Mouse (Mus musculus) liver, postnatal 0 days (tissue): ENCODE results near the gene Psmd7. TPM values are rescaled to one million over a fixed set of nuclear protein-coding genes. Genes with fewer than 3 reads are reported as not detected.
"Not testable (repeated sequence)": the region's sequence is repeated elsewhere in the genome, so short reads cannot be mapped to it uniquely, and the experiment has no call there.

Experiments used
- ATAC-seq: fragments of 200-750 bp; cut with Nextera tagmentation; 2 replicates; pipeline ENCODE4 v1.8.0; 2017; ENCODE audit warnings: mild to moderate bottlenecking, moderate library complexity
- DNase-seq: peaks from one replicate; pipeline ENCODE4 v3.0.0-alpha.2; 2016
- H3K27ac ChIP-seq: fragments of 300-500 bp; sonication (generic); 2 replicates; pipeline ENCODE4 v1.5.1; 2014; ENCODE audit warnings: antibody characterized with exemption, moderate library complexity, mild to moderate bottlenecking, low read depth
- H3K27me3 ChIP-seq: fragments of 300-500 bp; sonication (generic); 2 replicates; pipeline ENCODE4 v1.6.1; 2014; ENCODE audit warnings: low read length, control low read depth, mixed read lengths; ENCODE audit not compliant: insufficient read depth
- H3K36me3 ChIP-seq: fragments of 300-500 bp; sonication (generic); replicated peaks from 2 replicates; pipeline ENCODE4 v1.6.1; 2014; ENCODE audit warnings: mild to moderate bottlenecking, control low read depth, low read length, moderate library complexity, mixed read lengths; ENCODE audit not compliant: insufficient read depth
- H3K4me1 ChIP-seq: fragments of 300-500 bp; sonication (generic); 2 replicates; pipeline ENCODE4 v1.6.1; 2014; ENCODE audit warnings: antibody characterized with exemption, mild to moderate bottlenecking, control low read depth; ENCODE audit not compliant: insufficient read depth
- H3K4me2 ChIP-seq: fragments of 300-500 bp; sonication (generic); 2 replicates; pipeline ENCODE4 v1.6.1; 2014; ENCODE audit warnings: low read depth, mild to moderate bottlenecking, low read length, moderate library complexity, mixed read lengths
- H3K4me3 ChIP-seq: fragments of 300-500 bp; sonication (generic); 2 replicates; pipeline ENCODE4 v1.5.1; 2014; ENCODE audit warnings: low read depth, low read length
- H3K9ac ChIP-seq: fragments of 300-500 bp; sonication (generic); replicated peaks from 2 replicates; pipeline ENCODE4 v1.6.1; 2014; ENCODE audit warnings: mild to moderate bottlenecking, moderate library complexity
- H3K9me3 ChIP-seq: fragments of 300-500 bp; sonication (generic); 2 replicates; pipeline ENCODE4 v1.6.1; 2016; ENCODE audit warnings: mild to moderate bottlenecking, control low read depth, low read length, mixed read lengths
- CTCF ChIP-seq: sonication (generic); IDR thresholded peaks from 2 replicates; pipeline ENCODE4 v1.5.1; 2016; ENCODE audit warnings: antibody characterized with exemption, low read depth
- EP300 ChIP-seq: IDR thresholded peaks from 2 replicates; pipeline ENCODE4 v1.6.1; 2016; ENCODE audit warnings: antibody characterized with exemption, low read depth, mild to moderate bottlenecking
- WGBS: fragments of 180-500 bp; shearing (Covaris S2); extraction: QIAGEN DNeasy Blood & Tissue Kit; methylation state at CpG from one replicate; pipeline ENCODE4 v1.1.7; 2014; ENCODE audit not compliant: insufficient replicate concordance; 5-methylcytosine and 5-hydroxymethylcytosine counted together
- polyA plus RNA-seq: library from polyadenylated mRNA; unstranded; fragments of >200 nt; fragmentation: Nextera tagmentation; extraction: Ambion mirVana; gene quantifications from 2 replicates; pipeline ENCODE4 v1.2.1, GENCODE M21; 2015

Gene Psmd7
- polyA plus RNA-seq, result 89.8 and 96.5 TPM in 2 replicates

GRCm38 (mm10) chr8:107587995-107588780 is at the start of gene Psmd7:
TSS of gene Psmd7 (minus strand) at chr8:107588464.
- H3K9ac ChIP-seq, result peak within 1 kb of the TSS; percentile 83
- no peaks in the 10 kb centered on the region for H3K27me3 ChIP-seq
- H3K4me1 ChIP-seq, result peaks cover 14% of the 10 kb centered on the region
- peak within 1 kb of the TSS; percentile 90 for H3K4me3 ChIP-seq
- H3K36me3 ChIP-seq, result peaks cover 29% of the 10 kb centered on the region
- DNase-seq (peak; percentile 95), ATAC-seq (peak; percentile 96)
- no peaks in the 10 kb centered on the region for H3K9me3 ChIP-seq
- peak within 1 kb of the TSS; percentile 83 for H3K4me2 ChIP-seq
- peak within 1 kb of the TSS; percentile 81 for H3K27ac ChIP-seq
- WGBS, result 2% methylated on average over 53 of the region's 65 CpGs
- TF ChIP-seq EP300, result no peak
- TF ChIP-seq CTCF, result peak; percentile 62

- no peak for TF ChIP-seq EP300
- no peak for TF ChIP-seq CTCF
- Histone ChIP-seq H3K9me3 (no peaks in the 10 kb centered on the region), H3K4me2 (no peak overlapping the region), H3K36me3 (no peaks in the 10 kb centered on the region), H3K27me3 (no peaks in the 10 kb centered on the region), H3K4me1 (no peaks in the 10 kb centered on the region), H3K9ac (no peak overlapping the region), H3K27ac (no peak overlapping the region), H3K4me3 (no peak overlapping the region)
- DNase-seq, result no peak
- WGBS, result 94% methylated on average over 2 of the region's 2 CpGs
- ATAC-seq, result no peak
Observed at GRCm38 (mm10) chr8:107633734-107634133, 45.5 kb upstream of the Psmd7 start.

- no peak for TF ChIP-seq CTCF
- TF ChIP-seq EP300, result no peak
- no peak overlapping the region for H3K4me3 ChIP-seq
- WGBS, result 78% methylated on average over 11 of the region's 11 CpGs
- H3K36me3 ChIP-seq, result no peaks in the 10 kb centered on the region
- no peaks in the 10 kb centered on the region for H3K27me3 ChIP-seq
- H3K9ac ChIP-seq, result no peak overlapping the region
- no peaks in the 10 kb centered on the region for H3K9me3 ChIP-seq
- no peaks in the 10 kb centered on the region for H3K4me1 ChIP-seq
- no peak overlapping the region for H3K27ac ChIP-seq
- ATAC-seq (no peak), DNase-seq (no peak)
- H3K4me2 ChIP-seq, result no peak overlapping the region
Observed at GRCm38 (mm10) chr8:107629701-107630100, 41.4 kb upstream of the Psmd7 start.

- no peaks in the 10 kb centered on the region for H3K4me1 ChIP-seq
- no peaks in the 10 kb centered on the region for H3K27me3 ChIP-seq
- TF ChIP-seq CTCF, result no peak
- TF ChIP-seq EP300, result no peak
- H3K4me2 ChIP-seq, result no peak overlapping the region
- ATAC-seq (no peak), DNase-seq (no peak)
- WGBS, result 56% methylated on average over 8 of the region's 8 CpGs
- no peaks in the 10 kb centered on the region for H3K9me3 ChIP-seq
- H3K36me3 ChIP-seq, result no peaks in the 10 kb centered on the region
- no peak overlapping the region for H3K9ac ChIP-seq
- H3K27ac ChIP-seq, result no peak overlapping the region
- H3K4me3 ChIP-seq, result no peak overlapping the region
Observed at GRCm38 (mm10) chr8:107628501-107629149, 40.4 kb upstream of the Psmd7 start.

GRCm38 (mm10) chr8:107627881-107628280 is 39.6 kb upstream of the Psmd7 start:
- Histone ChIP-seq H3K9me3 (no peaks in the 10 kb centered on the region), H3K27ac (no peak overlapping the region), H3K27me3 (no peaks in the 10 kb centered on the region), H3K4me1 (no peaks in the 10 kb centered on the region), H3K9ac (no peak overlapping the region), H3K4me2 (no peak overlapping the region), H3K36me3 (no peaks in the 10 kb centered on the region), H3K4me3 (no peak overlapping the region)
- WGBS, result 76% methylated on average over 9 of the region's 9 CpGs
- DNase-seq (no peak), ATAC-seq (no peak)
- no peak for TF ChIP-seq CTCF
- TF ChIP-seq EP300, result no peak

GRCm38 (mm10) chr8:107624301-107624700 is 36.0 kb upstream of the Psmd7 start:
- not testable (repeated sequence) for H3K27me3 ChIP-seq, H3K4me1 ChIP-seq, DNase-seq, H3K4me3 ChIP-seq, H3K9me3 ChIP-seq, ATAC-seq, H3K27ac ChIP-seq, H3K36me3 ChIP-seq, H3K9ac ChIP-seq, H3K4me2 ChIP-seq
